Mouse (Mus musculus): ENCODE data around the gene Coasy.

- TF ChIP-seq CTCF (IDR thresholded peaks at IDR 0.05; ENCODE audit: borderline replicate concordance, insufficient read depth, low read depth, low read length) (no peak), POLR2A (IDR thresholded peaks at IDR 0.05; ENCODE audit: borderline replicate concordance, insufficient read depth, low read length) (no peak)
Measured at GRCm38 (mm10) chr11:101084246-101084645, 1.9 kb downstream of the Coasy start.

Measured in cerebellum, adult 2 months (tissue).